Mouse (Mus musculus) intestine, postnatal 0 days (tissue): ENCODE results near the gene Ccer2. TPM values are rescaled to one million over a fixed set of nuclear protein-coding genes. Genes with fewer than 3 reads are reported as not detected.

Experiments used
- ATAC-seq: fragments of 200-750 bp; cut with Nextera tagmentation; 2 replicates; pipeline ENCODE4 v1.8.0; 2017; ENCODE audit warnings: mild to moderate bottlenecking, moderate TSS enrichment, moderate library complexity
- H3K27ac ChIP-seq: fragments of 300-500 bp; sonication (generic); 2 replicates; pipeline ENCODE4 v1.5.1; 2014; ENCODE audit warnings: mild to moderate bottlenecking, low read depth, low read length, moderate library complexity
- H3K27me3 ChIP-seq: fragments of 300-500 bp; sonication (generic); replicated peaks from 2 replicates; pipeline ENCODE4 v1.6.1; 2014; ENCODE audit warnings: low read length, mixed read lengths; ENCODE audit not compliant: control insufficient read depth, insufficient read depth
- H3K36me3 ChIP-seq: fragments of 300-500 bp; sonication (generic); 2 replicates; pipeline ENCODE4 v1.6.1; 2014; ENCODE audit warnings: mild to moderate bottlenecking, moderate library complexity; ENCODE audit not compliant: control insufficient read depth, insufficient read depth
- H3K4me1 ChIP-seq: fragments of 300-500 bp; sonication (generic); replicated peaks from 2 replicates; pipeline ENCODE4 v1.6.1; 2014; ENCODE audit warnings: antibody characterized with exemption, low read length, mixed read lengths; ENCODE audit not compliant: control insufficient read depth, insufficient read depth
- H3K4me2 ChIP-seq: fragments of 300-500 bp; sonication (generic); replicated peaks from 2 replicates; pipeline ENCODE4 v1.6.1; 2014; ENCODE audit warnings: low read depth, mild to moderate bottlenecking, moderate library complexity
- H3K4me3 ChIP-seq: fragments of 300-500 bp; sonication (generic); 2 replicates; pipeline ENCODE4 v1.5.1; 2014; ENCODE audit warnings: low read depth, low read length
- H3K9ac ChIP-seq: fragments of 300-500 bp; sonication (generic); 2 replicates; pipeline ENCODE4 v1.6.1; 2014; ENCODE audit warnings: mild to moderate bottlenecking, low read depth, low read length
- H3K9me3 ChIP-seq: fragments of 300-500 bp; sonication (generic); 2 replicates; pipeline ENCODE4 v1.6.1; 2016; ENCODE audit warnings: mixed run types; ENCODE audit not compliant: control insufficient read depth
- CTCF ChIP-seq: sonication (generic); IDR thresholded peaks from 2 replicates; pipeline ENCODE4 v1.5.1; 2016; ENCODE audit warnings: low read depth, mild to moderate bottlenecking, control low read depth, antibody characterized with exemption, moderate library complexity
- WGBS: fragments of 180-500 bp; shearing (Covaris S2); extraction: QIAGEN DNeasy Blood & Tissue Kit; methylation state at CpG from one replicate; pipeline ENCODE4 v1.1.7; 2014; 5-methylcytosine and 5-hydroxymethylcytosine counted together
- polyA plus RNA-seq: library from polyadenylated mRNA; unstranded; fragments of >200 nt; fragmentation: Nextera tagmentation; extraction: Ambion mirVana; gene quantifications from 2 replicates; pipeline ENCODE4 v1.2.1, GENCODE M21; 2015

Ccer2 gene
- polyA plus RNA-seq, 1 experiment from 2014 or later = not detected

GRCm38 (mm10) chr7:28780857-28781256 lies 24.9 kb downstream of the Ccer2 start:
- no peak for ATAC-seq
- H3K9ac ChIP-seq = no peak overlapping the region
- H3K4me2 ChIP-seq = no peak overlapping the region
- no peak overlapping the region for H3K4me3 ChIP-seq
- no peaks in the 10 kb centered on the region for H3K27me3 ChIP-seq
- 0 out of 2 replicates have a peak overlapping the region, but pooled peaks have one; percentile 23 for H3K27ac ChIP-seq
- H3K4me1 ChIP-seq = peaks cover 6% of the 10 kb centered on the region; the same call in 1 of the 2 replicates
- H3K9me3 ChIP-seq = no peaks in the 10 kb centered on the region
- TF ChIP-seq CTCF = no peak
- 73% methylated on average over 7 of the region's 7 CpGs for WGBS
- H3K36me3 ChIP-seq = peaks cover 48% of the 10 kb centered on the region

GRCm38 (mm10) chr7:28781261-28781663 lies 25.3 kb downstream of the Ccer2 start:
- Histone ChIP-seq H3K4me1 (peaks cover 6% of the 10 kb centered on the region; the same call in 1 of the 2 replicates), H3K9me3 (no peaks in the 10 kb centered on the region), H3K4me3 (no peak overlapping the region), H3K4me2 (no peak overlapping the region), H3K9ac (no peak overlapping the region), H3K27ac (no peak overlapping the region), H3K27me3 (no peaks in the 10 kb centered on the region), H3K36me3 (peaks cover 52% of the 10 kb centered on the region)
- TF ChIP-seq CTCF = no peak
- no peak for ATAC-seq
- 91% methylated on average over 8 of the region's 8 CpGs for WGBS

- WGBS = 76% methylated on average over 5 of the region's 5 CpGs
- Histone ChIP-seq H3K4me1 (peaks cover 6% of the 10 kb centered on the region; the same call in 1 of the 2 replicates), H3K4me3 (no peak overlapping the region), H3K4me2 (no peak overlapping the region), H3K36me3 (peaks cover 52% of the 10 kb centered on the region), H3K9me3 (no peaks in the 10 kb centered on the region), H3K27me3 (no peaks in the 10 kb centered on the region), H3K9ac (no peak overlapping the region), H3K27ac (no peak overlapping the region)
- ATAC-seq = no peak
- no peak for TF ChIP-seq CTCF
Measured at GRCm38 (mm10) chr7:28785161-28785560, 29.2 kb downstream of the Ccer2 start.

- Histone ChIP-seq H3K27ac (no peak overlapping the region), H3K9me3 (no peaks in the 10 kb centered on the region), H3K27me3 (no peaks in the 10 kb centered on the region), H3K4me2 (no peak overlapping the region), H3K36me3 (peaks cover 47% of the 10 kb centered on the region), H3K4me3 (no peak overlapping the region), H3K4me1 (peaks cover 5% of the 10 kb centered on the region; the same call in 1 of the 2 replicates), H3K9ac (no peak overlapping the region)
- ATAC-seq = no peak
- 93% methylated on average over 9 of the region's 9 CpGs for WGBS
- TF ChIP-seq CTCF = no peak
Measured at GRCm38 (mm10) chr7:28787884-28788283, 31.9 kb downstream of the Ccer2 start.

- peaks cover 40% of the 10 kb centered on the region for H3K36me3 ChIP-seq
- no peak within 1 kb of the TSS for H3K4me3 ChIP-seq
- H3K27me3 ChIP-seq = no peaks in the 10 kb centered on the region
- no peak for ATAC-seq
- H3K9ac ChIP-seq = no peak within 1 kb of the TSS
- peaks cover 5% of the 10 kb centered on the region; the same call in 1 of the 2 replicates for H3K4me1 ChIP-seq
- H3K4me2 ChIP-seq = no peak within 1 kb of the TSS
- no peaks in the 10 kb centered on the region for H3K9me3 ChIP-seq
- TF ChIP-seq CTCF = no peak
- WGBS = 48% methylated on average over 5 of the region's 5 CpGs
- H3K27ac ChIP-seq = peak within 1 kb of the TSS; percentile 28
Measured at GRCm38 (mm10) chr7:28788307-28789195, 32.6 kb downstream of the Ccer2 start, which contains the start of gene Rinl. Rinl (plus strand) TSS chr7:28788969.

GRCm38 (mm10) chr7:28789235-28789634 lies 33.3 kb downstream of the Ccer2 start:
- Histone ChIP-seq H3K4me2 (no peak overlapping the region), H3K9ac (no peak overlapping the region), H3K36me3 (peaks cover 33% of the 10 kb centered on the region), H3K27me3 (no peaks in the 10 kb centered on the region), H3K27ac (peak overlapping the region; percentile 28; the same call in 1 of the 2 replicates), H3K4me1 (peaks cover 5% of the 10 kb centered on the region; the same call in 1 of the 2 replicates), H3K9me3 (no peaks in the 10 kb centered on the region), H3K4me3 (no peak overlapping the region)
- WGBS = 51% methylated on average over 3 of the region's 3 CpGs
- no peak for TF ChIP-seq CTCF
- no peak for ATAC-seq
